Mouse (Mus musculus) G1E (cell line): ENCODE data around the gene Olfr316. TPM values are rescaled to one million over a fixed set of nuclear protein-coding genes. Genes with fewer than 3 reads are reported as not detected.
"Not testable (repeated sequence)": the region's sequence is repeated elsewhere in the genome, so short reads cannot be mapped to it uniquely, and the experiment has no call there.

Experiments used
- ATAC-seq: 2 replicates; pipeline ENCODE4 v1.8.0; 2016; ENCODE audit warnings: mild to moderate bottlenecking; ENCODE audit not compliant: insufficient number of reproducible peaks, poor library complexity, low FRiP score, severe bottlenecking; ENCODE audit errors: extremely low read depth
- DNase-seq: peaks from one replicate; pipeline ENCODE4 v3.0.0; 2012; ENCODE audit warnings: low spot score
- H3K27me3 ChIP-seq: 2 replicates; pipeline ENCODE4 v1.6.1; 2012; ENCODE audit warnings: mild to moderate bottlenecking, low read length, inconsistent platforms; ENCODE audit not compliant: insufficient read depth
- H3K36me3 ChIP-seq: replicated peaks from 2 replicates; pipeline ENCODE3; 2012; ENCODE audit warnings: mild to moderate bottlenecking, inconsistent platforms
- H3K4me1 ChIP-seq: 2 replicates; pipeline ENCODE4 v1.6.1; 2012; ENCODE audit warnings: low read depth, low read length, inconsistent platforms, mixed read lengths; ENCODE audit not compliant: insufficient read depth
- H3K4me3 ChIP-seq: 2 replicates; pipeline ENCODE4 v1.5.1; 2012; ENCODE audit warnings: low read depth, mild to moderate bottlenecking, inconsistent platforms, low read length, moderate library complexity, mixed read lengths
- H3K9me3 ChIP-seq: replicated peaks from 2 replicates; pipeline ENCODE4 v1.6.1; 2012; ENCODE audit warnings: inconsistent platforms
- CTCF ChIP-seq: IDR thresholded peaks from 2 replicates; pipeline ENCODE4 v1.5.1; 2012; ENCODE audit warnings: low read depth, low read length, inconsistent platforms, mixed read lengths
- GATA1 ChIP-seq: IDR thresholded peaks from 2 replicates; pipeline ENCODE4 v1.6.1; 2012; ENCODE audit warnings: borderline replicate concordance, low read length, inconsistent platforms, mixed read lengths
- GATA2 ChIP-seq: IDR thresholded peaks from 2 replicates; pipeline ENCODE4 v1.6.1; 2012; ENCODE audit warnings: low read depth, low read length, inconsistent platforms, borderline replicate concordance
- POLR2AphosphoS5 ChIP-seq: IDR thresholded peaks from 2 replicates; pipeline ENCODE4 v1.6.1; 2012; ENCODE audit warnings: low read depth, low read length, inconsistent platforms; ENCODE audit not compliant: insufficient replicate concordance
- TAL1 ChIP-seq: conservative IDR thresholded peaks from 2 replicates; pipeline ENCODE4 v1.6.1; 2012; ENCODE audit warnings: low read depth, low read length, inconsistent platforms, mixed read lengths
- polyA plus RNA-seq: library from polyadenylated mRNA; stranded (reverse); fragments of >175 nt; gene quantifications from 2 replicates; pipeline ENCODE4 v1.2.3, GENCODE M21; 2012
- total RNA-seq, 2 experiments: library from RNA; stranded (forward) in 1 of 2; stranded (reverse) in 1 of 2; fragments of 200-1000 nt in 1 of 2; fragments of >200 nt in 1 of 2; fragmentation: Nextera tagmentation in 1 of 2; gene quantifications; 2 replicates each; pipeline ENCODE4 v1.2.3; 2014 to 2017

The Olfr316 gene
- total RNA-seq (2014; fragmentation: Nextera tagmentation) (not detected in 2 replicates), total RNA-seq (2017) (0.06 and 0.33 TPM in 2 replicates), polyA plus RNA-seq (not detected in 2 replicates)

DNA sequence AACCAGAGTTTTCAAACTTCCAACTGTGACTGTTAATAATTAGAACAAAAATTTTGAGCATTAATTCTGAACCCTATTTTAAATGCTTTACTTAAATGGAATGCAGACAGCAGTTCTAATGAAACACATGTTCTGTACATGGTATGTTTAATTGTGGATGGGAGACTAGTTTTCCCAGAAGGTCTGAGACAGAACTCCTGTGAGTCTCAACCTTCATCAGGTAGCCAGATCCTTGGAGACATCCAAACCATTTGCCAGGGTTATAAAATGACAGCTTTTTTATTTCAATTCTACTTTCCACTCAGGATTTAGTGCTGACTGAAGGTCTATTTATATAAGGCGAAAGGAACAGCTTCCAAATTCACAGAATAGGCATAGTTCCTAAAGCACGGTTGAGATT, at the start of gene Olfr316:
Gene Olfr316 (plus strand): TSS at position 301 of the 400 bp plus-strand sequence.
- no peaks in the 10 kb centered on the region for H3K27me3 ChIP-seq
- no peak for TF ChIP-seq GATA2
- TF ChIP-seq CTCF = no peak
- no peak for TF ChIP-seq GATA1
- TF ChIP-seq TAL1 = no peak
- H3K4me3 ChIP-seq = no peak within 1 kb of the TSS
- ATAC-seq (no peak), DNase-seq (no peak)
- H3K4me1 ChIP-seq = no peaks in the 10 kb centered on the region
- no peaks in the 10 kb centered on the region for H3K9me3 ChIP-seq
- no peaks in the 10 kb centered on the region for H3K36me3 ChIP-seq

DNA sequence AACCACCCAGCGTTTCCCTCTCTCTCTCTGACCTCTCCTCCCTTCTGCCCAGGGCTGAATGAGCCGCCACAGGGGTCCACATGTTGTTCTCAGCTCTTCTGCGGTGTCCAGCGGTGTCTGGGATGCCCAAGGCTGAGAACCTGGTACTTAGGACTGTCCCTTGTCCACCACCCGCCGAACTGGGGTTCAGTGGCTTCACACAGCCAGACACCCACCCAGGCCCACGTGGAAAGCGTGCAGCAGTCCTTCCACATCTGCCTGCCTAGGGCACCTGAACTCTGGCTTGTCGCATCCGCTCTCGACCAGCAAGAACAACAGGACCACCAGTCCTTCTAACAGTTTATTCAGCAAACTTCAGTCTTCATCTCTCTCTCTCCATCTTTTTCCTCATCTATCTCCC, 43.4 kb upstream of the Olfr316 start:
- no peak for ATAC-seq
- no peak for TF ChIP-seq POLR2AphosphoS5
- no peak for TF ChIP-seq TAL1
- no peak for TF ChIP-seq GATA1
- TF ChIP-seq CTCF = no peak
- TF ChIP-seq GATA2 = no peak

DNA sequence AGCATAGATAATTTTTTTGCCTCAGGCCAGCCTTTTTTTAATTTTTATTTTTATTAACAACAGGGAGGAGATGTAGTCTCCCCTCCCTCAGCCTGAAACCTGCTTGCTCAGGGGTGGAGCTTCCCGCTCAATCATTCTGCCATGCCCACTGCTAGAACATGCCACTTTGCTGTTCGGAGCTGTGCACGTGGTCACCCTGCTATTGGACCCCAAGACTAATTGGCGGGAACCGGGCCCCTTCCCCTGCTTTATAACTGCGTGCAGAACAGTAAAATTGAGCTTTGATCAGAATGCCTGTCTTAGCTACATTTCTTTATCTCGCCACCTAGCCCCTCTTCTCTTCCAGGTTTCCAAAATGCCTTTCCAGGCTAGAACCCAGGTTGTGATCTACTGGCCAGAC, 34.8 kb upstream of the Olfr316 start:
- not testable (repeated sequence) for DNase-seq, H3K36me3 ChIP-seq, H3K9me3 ChIP-seq, H3K4me1 ChIP-seq, H3K27me3 ChIP-seq, H3K4me3 ChIP-seq, ATAC-seq

More for the DNA sequence above, 43.4 kb upstream of the Olfr316 start:
- Histone ChIP-seq H3K36me3 (no peaks in the 10 kb centered on the region), H3K9me3 (no peaks in the 10 kb centered on the region), H3K4me1 (no peaks in the 10 kb centered on the region), H3K4me3 (no peak overlapping the region), H3K27me3 (no peaks in the 10 kb centered on the region)
- no peak for DNase-seq

DNA sequence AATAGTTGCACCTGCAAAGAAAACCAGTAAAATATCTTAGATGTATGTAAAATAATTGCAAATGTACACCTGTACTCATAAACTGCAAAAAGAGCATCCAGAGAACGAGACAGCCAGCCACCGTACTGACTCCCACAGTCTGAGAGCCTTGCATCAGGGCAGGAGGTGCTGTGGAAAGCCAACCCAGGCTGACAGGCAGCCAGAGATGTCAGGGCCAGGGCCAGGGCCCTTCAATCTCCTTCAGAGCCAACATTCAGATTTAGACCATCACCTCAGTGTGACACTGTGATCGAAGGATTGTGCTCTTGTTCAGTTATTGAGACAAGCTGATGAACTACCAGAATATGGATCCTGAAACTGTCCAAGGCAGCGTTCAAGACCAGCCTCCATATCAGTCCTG, 32.8 kb upstream of the Olfr316 start:
- Histone ChIP-seq H3K36me3 (no peaks in the 10 kb centered on the region), H3K27me3 (no peaks in the 10 kb centered on the region), H3K4me1 (no peaks in the 10 kb centered on the region), H3K9me3 (no peaks in the 10 kb centered on the region), H3K4me3 (no peak overlapping the region)
- no peak for ATAC-seq
- DNase-seq = no peak
- TF ChIP-seq POLR2AphosphoS5 (no peak), GATA1 (no peak), CTCF (no peak), GATA2 (no peak), TAL1 (no peak)

DNA sequence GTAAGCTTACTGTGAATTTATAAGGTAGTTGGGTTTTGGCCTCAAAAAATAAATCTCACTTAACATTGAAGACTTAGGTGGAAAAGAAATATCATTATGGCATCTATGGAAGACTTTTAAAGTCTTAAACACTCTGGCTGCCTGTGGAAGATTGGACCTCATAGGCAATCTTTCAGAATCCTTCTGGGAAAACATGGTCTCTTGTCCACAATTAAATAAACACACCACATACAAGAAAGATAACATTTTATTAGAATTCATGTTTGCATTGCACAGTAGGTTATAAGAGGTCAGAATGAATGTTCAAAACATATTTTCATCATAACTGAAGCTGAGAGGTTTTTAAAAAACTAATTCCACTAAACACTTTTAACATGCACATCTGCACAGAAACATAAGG, 28.6 kb upstream of the Olfr316 start, which contains the start of gene Olfr318:
Gene Olfr318 (minus strand): TSS at position 101 of the 400 bp plus-strand sequence.
- H3K4me1 ChIP-seq = no peaks in the 10 kb centered on the region
- no peaks in the 10 kb centered on the region for H3K36me3 ChIP-seq
- DNase-seq (no peak), ATAC-seq (no peak)
- H3K9me3 ChIP-seq = no peaks in the 10 kb centered on the region
- TF ChIP-seq GATA1 = no peak
- TF ChIP-seq TAL1 = no peak
- TF ChIP-seq POLR2AphosphoS5 = no peak
- TF ChIP-seq GATA2 = no peak
- TF ChIP-seq CTCF = no peak
- no peak within 1 kb of the TSS for H3K4me3 ChIP-seq
- H3K27me3 ChIP-seq = no peaks in the 10 kb centered on the region

DNA sequence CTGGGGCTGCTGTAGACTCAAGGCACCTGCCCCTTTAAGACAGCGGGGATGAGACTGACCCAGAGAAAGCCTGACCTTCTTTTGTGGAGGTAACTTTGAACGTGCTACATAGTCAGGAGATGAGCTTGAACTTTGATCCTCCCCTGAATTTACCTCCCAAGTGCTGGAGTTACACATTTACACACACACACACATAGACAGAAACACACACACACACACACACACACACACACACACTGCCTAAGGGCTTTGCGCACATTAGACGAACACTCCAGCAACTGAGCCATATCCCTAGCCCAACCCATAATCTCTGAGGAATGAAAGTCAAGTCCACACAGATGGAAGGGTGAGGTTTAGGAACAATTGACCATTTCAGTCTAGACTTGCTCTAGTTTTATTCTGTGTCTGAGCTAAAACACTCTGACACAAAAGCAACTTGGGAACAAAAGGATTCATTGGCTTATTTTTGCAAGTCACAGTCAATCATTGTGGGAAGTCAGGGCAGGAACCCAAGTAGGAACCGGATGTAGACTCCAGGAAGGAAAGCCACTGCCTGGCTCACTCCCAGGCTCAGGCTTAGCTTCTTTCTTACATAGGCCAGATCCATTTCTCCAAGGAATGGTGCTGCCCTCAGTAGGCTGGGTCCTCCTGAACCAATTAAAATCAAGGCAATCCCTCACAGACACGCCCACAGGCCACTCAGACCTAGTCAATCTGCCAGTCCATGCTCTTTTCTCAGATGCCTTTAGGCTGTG, 24.5 kb upstream of the Olfr316 start:
- H3K27me3 ChIP-seq, ATAC-seq, H3K9me3 ChIP-seq, H3K4me1 ChIP-seq, DNase-seq, H3K4me3 ChIP-seq, H3K36me3 ChIP-seq: not testable (repeated sequence)

DNA sequence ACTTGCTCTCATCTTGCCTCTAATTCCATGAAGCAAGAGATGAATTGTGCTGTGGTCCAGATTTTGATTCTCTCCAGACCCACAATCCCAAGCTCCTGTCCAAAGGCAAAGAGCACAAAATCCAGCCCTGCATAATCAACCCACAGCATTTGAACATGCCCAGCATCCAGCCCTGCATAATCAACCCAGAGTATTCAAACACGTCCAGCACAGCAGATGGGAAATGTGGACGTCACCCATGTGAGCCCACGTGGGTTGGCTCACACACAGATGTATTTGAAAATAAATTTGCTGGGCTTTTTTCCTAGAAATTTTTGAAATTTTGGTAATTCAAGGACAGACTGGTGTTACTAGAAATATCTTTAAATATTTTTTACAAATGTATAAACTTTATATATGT, 19.2 kb upstream of the Olfr316 start:
- no peak for ATAC-seq
- TF ChIP-seq GATA2 = no peak
- no peak for TF ChIP-seq POLR2AphosphoS5
- TF ChIP-seq CTCF = no peak
- no peak for TF ChIP-seq TAL1
- TF ChIP-seq GATA1 = no peak
- DNase-seq = no peak
- Histone ChIP-seq H3K4me1 (no peaks in the 10 kb centered on the region), H3K9me3 (no peaks in the 10 kb centered on the region), H3K4me3 (no peak overlapping the region), H3K36me3 (no peaks in the 10 kb centered on the region), H3K27me3 (peaks cover 4% of the 10 kb centered on the region; the same call in 1 of the 2 replicates)
